ENCODE assay signal across 23 mouse cellular contexts in genomic region chr19:57129729-57130128, GRCm38 (mm10).
DNase-seq lines count a peak whose midpoint lies in the region; ATAC-seq and TF ChIP-seq lines count a peak whose summit lies in the region.
"Had no signal": no experiment of that assay in that cellular context is flagged by ENCODE, and none has a peak within 500 bp of the region (broad histone marks: within the 10 kb centered on the region; RNA-seq: fewer than 3 reads in every experiment).

No protein-coding gene starts in this region.

- H3K4me3 ChIP-seq in thymus, adult 2 months (ENCODE audit: control insufficient read depth, insufficient read depth, low read length): no peak overlapping the region
- H3K4me3 ChIP-seq: embryonic facial prominence, embryonic 12.5 days; forebrain, embryonic 15.5 days; heart, adult 2 months; hindbrain, embryonic 13.5 days; intestine, embryonic 15.5 days had no signal

- H3K4me1 ChIP-seq in thymus, adult 2 months (replicated peaks; ENCODE audit: control insufficient read depth, insufficient read depth, low read length): peaks cover 74% of the 10 kb centered on the region

- WGBS in thymus, adult 2 months: 86% methylated on average over 9 of the region's 9 CpGs

- peak; percentile 51 for DNase-seq in CD4-positive, CD25-positive, alpha-beta regulatory T cell, adult 2 months (ENCODE audit: low read depth, low spot score)
- DNase-seq in thymus, adult 2 months: no peak
- no peak for DNase-seq in thymus, postnatal 4 days
- DNase-seq in naive thymus-derived CD4-positive, alpha-beta T cell, adult 2 months (ENCODE audit: low read depth): peak; percentile 69
- DNase-seq in urinary bladder, postnatal 14 days (ENCODE audit: low spot score): no peak
- DNase-seq in lung, adult 18-20 months: no peak
- DNase-seq: adrenal gland, adult 2 months; adrenal gland, postnatal 25 days; cerebellum, adult 2 months; cerebellum, postnatal 10 days; embryo, embryonic 11 days; gastrocnemius, postnatal 10 days; heart, adult 2 months; heart, postnatal 36 days; kidney, adult 18-20 months had no signal

- TF ChIP-seq CTCF in thymus, adult 2 months (IDR thresholded peaks at IDR 0.05; ENCODE audit: borderline replicate concordance, control insufficient read depth, extremely low read depth, insufficient read depth, low read length, poor library complexity): no peak

- peak overlapping the region; percentile 72 for H3K27ac ChIP-seq in thymus, adult 2 months (ENCODE audit: control insufficient read depth, insufficient read depth, low read length)
- H3K27ac ChIP-seq: embryonic facial prominence, embryonic 12.5 days; forebrain, embryonic 15.5 days; hindbrain, embryonic 13.5 days; hindbrain, postnatal 0 days; intestine, embryonic 15.5 days had no signal

- ATAC-seq in CD4-positive, CD25-positive, alpha-beta regulatory T cell, adult 4 months: no peak
- ATAC-seq: activated CD4-positive, CD25-positive, alpha-beta regulatory T cell, adult 4 months; forebrain, embryonic 15.5 days; hindbrain, postnatal 0 days; intestine, embryonic 15.5 days had no signal

- TF ChIP-seq POLR2A in thymus, adult 2 months (IDR thresholded peaks at IDR 0.05; ENCODE audit: control insufficient read depth, extremely low read depth, insufficient read depth, low read length, poor library complexity): no peak

- H3K27me3 ChIP-seq in thymus, adult 2 months (ENCODE audit: control insufficient read depth, insufficient read depth, low read length): no peaks in the 10 kb centered on the region
- H3K27me3 ChIP-seq: embryonic facial prominence, embryonic 12.5 days; forebrain, embryonic 15.5 days; hindbrain, embryonic 13.5 days; intestine, embryonic 15.5 days had no signal

- H3K36me3 ChIP-seq in thymus, adult 2 months (ENCODE audit: control insufficient read depth, insufficient read depth, low read length): no peaks in the 10 kb centered on the region
- H3K36me3 ChIP-seq: embryonic facial prominence, embryonic 12.5 days; forebrain, embryonic 15.5 days; G1E; intestine, embryonic 15.5 days had no signal

Comparison
In these comparisons a context has a peak if more than half of its experiments do, and no peak if none do; other contexts are left out.
1. DNase-seq: peak in CD4-positive, CD25-positive, alpha-beta regulatory T cell, adult 2 months (single experiment) and naive thymus-derived CD4-positive, alpha-beta T cell, adult 2 months (single experiment); none in thymus, adult 2 months (single experiment), thymus, postnatal 4 days (single experiment), urinary bladder, postnatal 14 days (single experiment) and lung, adult 18-20 months (0 of 2).